Mouse (Mus musculus) heart, adult 11 months (tissue): ENCODE measurements at regions not wholly inside any gene's neighbourhood (a gene's known extent, or its start where the extent isn't known, plus 50 kb on each side); places are given as distances from the start of the nearest gene placed in this dataset.

Experiments
- DNase-seq: peaks from one replicate; pipeline ENCODE4 v3.0.0; 2022

GRCm38 (mm10) chr4:66622650-66623394, 204.6 kb upstream of the Tlr4 start:
- peak; percentile 46 for DNase-seq

DNA sequence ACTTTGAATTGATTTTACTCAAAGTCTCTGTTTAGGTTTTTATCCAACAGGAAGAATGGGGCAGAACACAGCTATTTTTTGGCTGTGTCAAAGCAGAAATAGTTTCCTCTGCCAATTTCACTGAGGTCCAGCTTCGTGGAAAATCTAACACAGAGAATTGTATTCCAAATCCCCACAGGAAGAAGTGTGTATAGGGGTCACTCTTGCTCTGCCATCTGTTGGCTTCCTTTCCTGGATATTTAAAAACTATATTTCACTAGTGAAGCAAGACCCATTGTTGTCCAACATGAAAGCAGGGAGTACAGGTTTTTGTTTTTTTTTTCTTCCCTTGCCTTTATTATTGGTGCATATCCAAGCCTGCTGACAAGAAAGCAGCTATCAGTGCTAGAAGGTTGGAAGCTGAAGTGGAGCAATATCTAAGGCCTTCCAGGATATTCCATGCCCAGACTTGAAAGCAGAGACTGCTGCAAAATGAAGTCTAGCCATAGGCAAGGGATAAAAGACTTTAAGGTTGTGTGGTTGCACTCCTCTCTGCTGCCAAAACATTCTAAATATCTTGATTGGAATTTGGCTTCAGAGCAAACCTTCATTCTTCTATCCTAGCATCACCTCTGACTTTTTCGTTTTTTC, 208.5 kb upstream of the Tlr4 start:
- DNase-seq, result no peak

DNA sequence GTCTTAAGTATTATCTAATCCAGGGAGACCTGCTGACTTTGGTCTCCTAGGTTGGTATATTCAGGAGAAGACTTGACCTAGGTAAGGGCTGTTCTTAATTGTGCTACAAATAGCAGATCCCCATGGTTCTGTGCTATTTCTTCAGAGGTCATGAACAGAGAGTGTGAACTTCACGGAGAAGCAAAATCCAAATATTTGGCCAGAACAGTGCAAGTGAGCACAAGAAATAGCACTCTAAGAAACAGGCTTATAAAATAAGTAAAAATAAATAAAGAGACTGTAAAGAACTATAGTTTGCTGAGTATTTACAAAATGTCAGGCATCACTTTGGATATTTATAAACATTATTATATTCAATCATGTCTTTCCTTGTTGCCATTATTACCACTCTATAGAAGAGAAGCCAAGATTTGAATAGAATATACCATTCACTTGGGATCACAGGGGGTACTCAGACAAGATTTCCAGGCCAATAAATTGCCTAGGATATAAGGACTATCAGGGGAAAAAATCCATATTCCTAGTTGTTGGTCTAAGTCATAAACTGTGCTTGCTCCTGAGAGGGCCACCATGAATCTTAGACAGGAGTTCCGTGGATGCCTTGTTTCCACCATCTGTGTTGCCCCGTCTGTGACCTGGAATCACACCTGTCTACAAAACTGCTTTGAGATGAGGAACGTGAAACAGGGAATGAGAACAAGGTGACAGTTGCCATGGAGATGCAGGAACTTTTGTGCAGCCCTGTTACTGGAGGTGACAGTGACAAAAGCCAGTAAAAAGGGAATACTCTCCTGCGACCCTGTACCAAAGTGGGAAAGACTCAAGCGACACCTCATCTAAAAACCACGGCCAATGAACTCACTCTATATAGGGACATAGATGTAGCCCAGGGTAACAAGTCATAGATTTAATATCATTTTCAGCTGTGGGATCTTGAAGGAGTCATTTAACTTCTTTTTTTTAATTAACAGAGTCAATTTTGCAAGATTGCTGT, 209.3 kb upstream of the Tlr4 start:
- DNase-seq, result no peak

DNA sequence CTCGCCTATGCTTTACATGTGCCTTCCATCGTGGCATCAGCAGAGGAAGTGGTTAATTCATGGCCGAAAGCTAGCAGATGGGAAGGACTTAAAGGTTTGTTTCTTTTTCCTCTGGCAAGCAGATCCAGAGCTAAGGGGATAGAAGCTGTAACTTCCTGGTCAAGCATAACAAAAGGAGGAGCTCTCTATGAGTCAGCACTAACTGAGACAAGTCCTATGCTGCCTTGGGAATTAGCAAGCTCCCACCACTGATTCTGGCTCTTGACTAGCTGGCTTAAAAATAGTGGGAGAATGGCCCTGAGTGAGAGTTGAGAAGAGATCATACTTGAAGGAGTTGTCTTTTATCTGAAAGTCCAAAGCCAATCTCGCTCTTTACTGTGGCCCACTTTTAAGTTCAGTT, 210.3 kb upstream of the Tlr4 start:
- peak; percentile 82 for DNase-seq

- DNase-seq, result no peak
These were observed 200.4 kb upstream of the Astn2 start for GRCm38 (mm10) chr4:66604849-66605248.

- DNase-seq, result no peak
These were observed 194.3 kb upstream of the Astn2 start for GRCm38 (mm10) chr4:66598737-66599136.

DNA sequence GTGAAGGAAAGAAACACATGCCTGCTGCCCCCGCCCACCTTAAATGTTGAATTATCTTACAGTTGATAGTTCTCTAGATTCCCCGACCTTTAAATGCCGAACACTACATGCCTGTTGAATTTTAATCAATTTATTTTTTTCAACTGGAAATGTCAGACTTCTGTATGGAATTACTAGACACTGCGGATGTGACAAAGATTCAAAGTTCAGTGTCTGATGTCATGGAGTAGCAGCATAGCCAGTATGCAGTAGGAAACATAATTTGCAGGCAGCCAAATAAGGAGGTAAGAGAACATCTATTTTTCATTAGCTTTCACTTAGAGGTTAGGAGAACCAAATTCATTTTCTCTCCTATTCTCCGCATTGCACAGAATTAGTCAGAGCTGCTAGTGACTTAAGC, 182.2 kb upstream of the Astn2 start:
- DNase-seq, result no peak

DNA sequence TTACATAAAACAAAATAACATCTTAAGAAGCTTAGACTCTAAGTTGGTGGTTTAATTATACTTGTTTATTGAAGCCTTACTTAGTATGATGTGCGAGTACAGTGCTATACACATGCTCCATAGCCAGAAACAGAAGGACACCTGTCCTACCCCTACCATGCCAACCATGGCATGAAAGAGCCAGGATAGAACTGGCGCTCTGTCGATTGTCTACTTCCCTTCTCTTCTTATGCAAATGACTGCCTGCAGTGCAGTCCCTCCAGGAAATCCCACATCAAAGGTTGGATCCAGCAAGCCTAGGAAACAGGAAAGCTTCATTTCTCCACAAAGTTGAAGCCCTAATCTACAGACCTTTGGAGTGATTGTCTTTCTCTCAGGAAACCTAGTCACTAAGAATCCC, 181.8 kb upstream of the Astn2 start:
- DNase-seq, result no peak

DNA sequence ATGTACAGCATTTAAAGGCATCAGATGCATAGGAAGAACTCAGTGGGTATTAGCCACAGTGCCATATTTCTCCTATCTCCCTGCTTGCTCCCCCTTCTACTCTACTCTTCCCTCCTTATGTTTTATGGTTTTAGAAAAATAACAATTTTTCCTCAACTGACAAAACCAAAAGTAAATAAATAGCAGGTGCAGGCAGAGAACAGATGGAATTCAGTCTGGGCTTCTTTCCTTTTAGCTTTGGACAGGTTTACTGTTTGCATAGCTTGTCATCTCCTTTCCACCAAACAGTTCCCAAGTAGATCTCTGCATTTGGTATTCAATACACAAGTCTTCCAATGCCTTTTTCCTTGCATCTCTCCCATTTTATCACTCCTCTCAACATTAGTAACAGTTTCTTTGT, 152.5 kb upstream of the Astn2 start:
- DNase-seq, result no peak

GRCm38 (mm10) chr4:66550306-66551104, 146.1 kb upstream of the Astn2 start:
- no peak for DNase-seq

DNA sequence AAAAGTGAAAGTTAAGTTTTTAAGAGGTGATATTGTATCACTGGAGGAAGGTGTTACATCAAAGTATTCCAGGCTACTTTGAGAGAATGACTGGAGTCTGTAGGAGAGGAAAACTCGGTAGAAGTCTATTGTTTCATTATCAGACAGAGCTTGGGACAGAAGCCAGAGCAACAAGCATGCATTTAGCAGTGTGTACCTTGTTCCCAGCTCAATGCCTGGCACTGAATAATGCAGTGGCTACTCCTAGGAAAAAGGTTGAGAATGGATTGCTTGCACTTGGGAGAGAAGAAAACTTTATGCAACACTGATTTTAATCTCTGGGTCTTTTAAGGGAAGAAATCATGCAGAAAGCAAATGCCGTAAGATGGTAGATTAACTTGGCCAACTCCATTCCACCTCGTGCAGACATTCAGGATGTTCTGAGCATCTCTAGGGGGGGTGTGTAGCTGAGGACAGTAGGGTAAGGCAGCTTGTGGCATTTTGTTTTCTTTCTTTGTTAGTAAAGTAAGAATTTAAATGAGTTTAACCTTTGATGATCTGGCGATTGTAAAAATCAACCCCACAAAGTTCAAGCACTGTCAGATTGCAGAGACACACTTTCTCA, 138.5 kb upstream of the Astn2 start:
- DNase-seq, result no peak

- DNase-seq, result no peak
These were observed 120.0 kb upstream of the Astn2 start for GRCm38 (mm10) chr4:66524456-66524855.

GRCm38 (mm10) chr4:66523886-66524245, 119.5 kb upstream of the Astn2 start:
- DNase-seq, result no peak

DNA sequence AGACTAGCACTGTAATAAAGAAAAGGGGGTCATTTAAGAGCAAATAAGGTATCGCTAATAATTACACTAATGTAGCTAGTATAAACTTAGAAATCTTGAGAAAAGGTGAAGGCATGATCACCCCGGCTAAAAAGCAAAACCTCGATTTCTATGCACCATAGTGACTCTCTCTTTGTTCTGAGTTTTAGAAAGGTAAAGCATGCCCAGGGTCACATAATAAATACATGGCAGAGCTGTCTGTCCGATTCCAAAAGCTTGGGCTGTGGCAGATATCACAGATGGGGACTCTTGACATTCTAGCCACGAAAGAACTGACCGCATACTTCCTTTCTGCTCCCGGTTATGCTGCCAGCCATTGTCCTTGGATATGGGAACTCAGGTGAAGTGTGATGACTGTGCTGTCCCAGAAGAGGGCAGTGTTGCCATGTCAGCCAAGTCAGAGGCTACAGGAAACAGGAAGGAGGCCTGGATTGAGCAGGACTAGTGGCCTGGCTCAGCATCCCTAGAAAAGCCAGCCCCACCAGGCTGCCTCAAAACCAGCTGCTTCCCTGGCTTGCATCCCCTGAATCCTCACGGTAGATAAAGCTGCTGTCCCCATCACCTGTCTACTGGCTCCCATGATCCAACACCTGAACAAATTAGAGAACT, 119.0 kb upstream of the Astn2 start:
- DNase-seq, result peak; percentile 88

- DNase-seq, result no peak
These were observed 117.8 kb upstream of the Astn2 start for GRCm38 (mm10) chr4:66522097-66522809.

- peak; percentile 75 for DNase-seq
These were observed 116.4 kb upstream of the Astn2 start for GRCm38 (mm10) chr4:66520796-66521195.

- DNase-seq, result no peak
These were observed 111.4 kb upstream of the Astn2 start for GRCm38 (mm10) chr4:66515815-66516214.

DNA sequence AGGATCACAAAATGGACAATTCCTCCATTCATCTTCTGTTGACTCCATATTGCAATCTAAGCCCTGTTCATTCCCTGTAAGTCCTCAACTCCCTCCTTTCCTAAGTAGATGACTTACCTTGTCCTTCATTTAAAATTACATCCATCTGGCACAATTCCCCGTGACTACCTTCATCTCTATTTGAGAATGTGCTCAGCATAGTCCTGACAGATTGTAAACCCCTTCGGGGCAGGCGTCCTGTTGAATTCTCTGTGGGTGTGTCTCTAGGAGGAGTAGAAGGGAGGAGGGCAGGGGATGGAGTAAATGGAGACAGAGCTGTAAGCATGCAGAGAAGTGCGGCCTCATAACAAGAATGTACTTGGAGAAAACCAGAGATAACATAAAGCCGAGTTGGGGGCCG, 79.1 kb upstream of the Astn2 start:
- DNase-seq, result peak; percentile 87

DNA sequence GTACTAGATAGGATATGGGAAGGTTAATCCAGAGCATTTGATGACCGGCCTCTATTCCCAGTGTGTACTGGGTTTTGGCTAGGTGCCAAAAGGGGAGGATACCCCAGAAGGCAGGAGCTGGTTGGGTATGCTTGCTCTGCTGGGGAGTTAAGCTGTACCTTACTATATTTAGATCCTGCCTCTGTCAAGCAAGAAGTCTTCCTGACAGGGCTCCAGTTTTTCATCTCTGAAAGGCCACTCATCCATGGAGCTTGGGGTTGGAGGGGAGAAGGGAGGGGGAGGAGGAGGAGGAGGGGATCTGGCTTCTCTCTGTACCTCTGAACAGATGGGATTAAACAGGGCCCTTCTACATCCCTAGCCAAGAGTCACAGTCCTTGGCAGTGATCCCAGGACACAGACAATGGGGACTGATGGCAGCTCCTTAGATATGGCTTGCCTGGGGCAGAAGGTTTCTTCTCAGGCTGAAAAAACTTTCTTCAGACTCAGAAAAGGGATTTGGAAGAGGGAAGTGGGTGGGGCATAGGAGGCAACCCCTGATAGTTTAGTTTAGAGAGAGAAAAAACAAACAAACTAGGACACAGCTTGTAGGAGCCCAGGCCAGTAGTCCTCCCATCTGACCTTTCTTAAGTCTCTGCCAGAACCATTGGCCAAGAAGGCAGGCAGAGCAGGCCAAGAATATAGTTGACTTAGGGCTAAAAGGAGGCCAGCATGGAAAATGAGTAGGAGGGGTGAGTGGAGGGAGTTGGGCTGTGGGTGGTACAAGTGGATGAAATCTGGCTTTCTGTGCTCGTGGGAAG, 78.3 kb upstream of the Astn2 start:
- peak; percentile 99 for DNase-seq

DNA sequence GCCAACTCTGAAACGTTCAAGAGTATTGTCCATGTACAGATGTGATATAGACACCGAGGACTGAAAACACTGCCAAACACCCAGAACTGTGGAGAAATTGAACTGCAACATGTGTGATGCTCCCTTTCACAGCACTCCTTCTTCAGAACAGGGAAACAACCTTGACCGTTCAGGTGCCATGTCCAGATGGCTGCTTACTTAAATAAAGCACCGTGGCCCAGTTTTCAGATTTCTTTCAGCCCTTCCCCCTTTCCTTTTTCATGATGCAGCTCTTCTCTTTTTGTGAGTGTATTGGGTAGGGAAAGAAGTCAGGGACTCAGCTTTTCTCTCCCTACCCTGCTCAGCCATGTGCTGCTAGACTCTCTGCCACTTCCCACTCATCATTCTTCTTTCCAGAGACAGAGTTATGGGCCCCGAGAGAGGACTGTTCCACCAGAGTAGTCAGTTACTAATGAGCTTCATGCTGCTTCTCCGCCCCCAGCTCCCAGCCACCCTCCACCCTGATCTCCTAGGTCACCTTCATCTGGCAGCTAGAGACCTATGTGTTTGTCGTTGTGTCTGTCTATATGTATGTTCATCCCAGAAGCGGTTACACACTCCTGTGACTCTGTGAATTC, 74.3 kb upstream of the Astn2 start:
- DNase-seq, result no peak
